Mouse (Mus musculus): ENCODE results near the gene Wfikkn1.
A peak's percentile ranks its signal among the peaks of the same experiment; 100 is the strongest.

Gene Wfikkn1

DNA sequence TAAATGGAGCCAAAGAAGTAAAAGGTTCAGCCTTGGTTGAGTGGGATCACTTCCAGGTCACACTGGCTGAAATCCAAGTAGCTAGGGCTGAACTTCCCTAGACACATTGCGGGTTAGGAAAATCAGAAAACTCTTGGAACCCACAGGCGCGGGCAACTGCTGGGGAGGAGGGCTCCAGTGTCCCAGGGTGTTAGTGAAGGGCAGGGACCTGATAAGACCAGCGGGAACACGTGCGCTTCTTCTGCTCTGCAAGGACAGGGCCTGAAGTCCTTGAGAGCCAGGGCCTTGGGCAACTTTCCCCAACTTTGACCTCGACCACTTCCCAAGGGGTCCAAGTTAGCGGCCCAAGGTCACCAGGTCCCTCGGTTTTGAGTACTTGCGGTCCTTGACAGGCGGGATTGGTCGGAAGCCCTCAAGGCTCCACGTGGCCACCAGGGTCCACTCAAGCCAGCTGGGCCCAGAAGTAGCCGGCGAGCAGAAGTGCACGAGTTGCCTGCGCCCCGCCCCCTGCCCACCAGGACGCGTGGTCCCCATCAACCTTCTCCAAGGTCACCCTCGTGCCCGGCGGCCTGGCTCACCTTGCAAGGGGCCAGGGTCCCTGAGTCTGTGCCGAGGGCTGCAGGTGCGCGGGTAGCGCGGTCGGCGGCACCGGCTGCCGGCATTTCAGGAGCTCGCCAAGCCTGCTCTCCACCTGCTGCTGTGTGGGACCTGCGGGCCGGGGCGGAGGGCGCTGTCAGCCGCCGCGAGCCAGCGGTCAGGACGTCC, 12.6 kb downstream of the Wfikkn1 start:
- DNase-seq: peak; percentile 79

DNA sequence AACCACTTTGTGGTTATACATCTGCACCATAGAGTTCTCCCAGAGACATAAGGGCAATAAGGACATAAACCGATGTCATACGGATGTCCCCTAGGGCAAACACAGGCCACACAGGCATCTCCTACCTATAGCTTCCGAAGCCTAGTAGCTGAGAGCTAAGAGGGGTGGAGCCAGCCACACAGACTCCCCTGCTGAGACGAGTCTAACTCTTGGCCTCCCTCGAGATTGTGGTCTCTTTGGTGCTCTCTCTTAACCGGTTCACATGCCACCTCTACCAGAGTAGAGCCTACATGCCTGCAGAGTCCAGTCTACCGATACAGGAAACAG, 13.2 kb downstream of the Wfikkn1 start:
- no peak for DNase-seq

DNA sequence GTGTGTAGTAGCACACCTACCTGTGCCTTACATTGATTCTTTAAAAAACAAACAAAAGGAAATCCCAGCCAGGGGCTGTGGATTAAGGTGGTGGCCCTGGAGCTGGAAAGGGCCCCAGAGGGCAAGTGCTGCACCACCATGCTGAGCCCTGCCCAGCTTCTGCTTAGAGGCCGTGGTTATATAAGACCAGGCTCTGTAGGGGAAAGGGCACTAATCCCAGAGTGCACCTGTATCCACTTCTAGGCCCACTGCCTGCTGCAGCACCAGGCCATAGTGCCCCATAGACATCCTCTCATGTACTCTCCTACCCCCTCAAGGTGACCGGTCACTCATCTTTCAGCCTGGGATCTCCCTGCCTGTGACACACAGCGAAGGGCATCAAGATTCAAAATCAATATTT, 14.5 kb downstream of the Wfikkn1 start:
- DNase-seq: peak; percentile 75

DNA sequence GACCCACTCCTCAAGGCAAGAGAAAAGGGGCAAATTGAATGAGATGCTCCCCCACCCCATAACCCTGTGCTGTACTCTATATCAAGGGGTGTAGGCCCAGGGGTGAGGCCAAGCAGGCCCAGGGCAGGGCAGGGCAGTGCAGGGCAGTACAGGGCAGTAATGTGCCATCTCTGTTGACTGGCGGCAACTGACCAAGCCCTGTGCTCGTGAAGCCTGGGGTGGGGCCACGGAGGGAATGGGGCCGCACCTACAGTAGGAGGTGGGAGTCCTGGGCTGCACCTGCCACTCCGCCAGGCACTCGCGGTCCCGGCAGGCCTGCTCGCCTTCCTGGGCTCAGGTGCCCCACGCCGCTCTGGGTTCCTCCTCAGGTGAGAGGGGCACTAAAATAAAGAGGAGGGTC, 15.4 kb downstream of the Wfikkn1 start:
- no peak for DNase-seq

DNA sequence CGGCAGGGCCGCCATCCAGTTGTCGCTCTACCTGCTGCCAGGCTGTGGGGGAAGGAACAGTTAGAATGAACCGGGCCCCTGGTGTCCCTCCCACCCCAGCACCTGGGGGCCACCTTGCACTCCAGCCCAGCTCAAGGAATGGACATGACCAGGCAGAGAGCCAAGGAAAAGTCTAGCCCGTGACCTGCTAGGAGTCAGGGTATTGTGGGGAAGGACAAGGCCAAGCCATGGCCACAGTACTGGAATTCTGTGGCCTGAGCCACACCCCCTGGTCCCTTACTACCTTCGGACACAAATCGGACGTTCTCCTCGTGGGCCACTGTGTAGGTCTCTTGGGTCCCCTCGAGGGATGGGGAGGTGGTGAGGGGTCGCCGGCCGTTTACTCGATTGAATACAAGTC, 16.3 kb downstream of the Wfikkn1 start:
- peak; percentile 60 for DNase-seq

DNA sequence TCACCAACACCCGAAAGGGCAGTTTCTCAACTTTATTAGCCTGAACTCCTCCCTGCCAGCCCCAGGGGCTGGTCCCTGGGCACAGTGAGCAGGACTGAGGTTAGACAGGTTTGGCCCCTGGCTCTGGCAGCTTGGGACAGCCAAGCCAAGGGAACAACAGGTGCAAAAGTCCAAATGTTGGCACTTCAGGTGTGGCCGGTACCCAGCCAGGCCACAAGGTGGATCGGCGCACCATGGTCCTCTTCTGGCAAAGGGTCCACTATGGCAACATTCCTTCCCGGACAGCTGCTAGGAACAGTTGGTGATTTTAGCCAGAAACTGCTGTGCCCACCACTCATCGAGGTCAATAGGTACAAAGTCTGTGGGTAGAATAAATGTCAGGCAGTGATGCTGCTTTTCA, 17.0 kb downstream of the Wfikkn1 start:
- DNase-seq: peak; percentile 69

DNA sequence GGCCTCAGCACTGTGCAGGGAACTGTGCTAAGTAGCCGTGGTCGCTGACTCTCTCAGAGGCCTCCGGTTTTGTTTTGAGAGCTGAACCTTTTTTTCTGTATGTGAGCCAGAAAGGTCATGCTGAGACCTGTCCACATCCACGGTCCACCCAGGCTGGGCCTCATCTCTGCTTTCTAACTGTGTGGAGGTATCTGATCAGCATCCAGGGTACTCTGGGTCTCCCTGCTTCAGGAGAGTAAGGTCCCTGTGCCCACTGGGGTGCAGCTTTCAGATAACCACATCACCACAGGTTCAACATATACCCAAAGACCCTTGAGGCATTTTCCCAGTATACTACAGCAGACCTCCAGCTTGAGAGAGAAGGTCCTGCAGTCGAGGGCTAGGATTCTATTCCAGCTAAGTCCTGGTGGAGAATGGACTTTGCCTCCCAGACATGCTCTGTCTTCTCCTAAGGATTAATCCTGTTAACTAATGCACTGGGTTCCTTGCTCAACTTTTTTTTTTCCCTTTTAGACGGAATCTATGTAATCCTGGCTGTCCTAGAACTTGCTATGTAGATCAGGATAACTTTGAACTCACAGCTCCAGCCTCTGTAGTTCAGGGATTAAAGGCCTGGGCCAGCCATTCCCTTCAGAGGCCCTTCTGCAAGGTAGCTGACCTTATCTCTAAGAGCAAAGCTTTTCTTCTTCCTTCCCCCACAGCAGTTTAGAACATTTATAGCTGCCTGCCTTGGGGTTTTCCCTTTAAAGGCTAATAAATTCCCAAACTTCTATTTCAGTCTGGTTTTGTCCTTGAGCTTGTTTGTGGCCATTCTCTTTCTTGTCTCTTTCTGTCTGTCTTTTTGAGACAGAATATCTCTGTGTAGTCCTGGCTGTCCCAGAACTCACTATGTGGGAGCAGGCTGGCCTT, 18.7 kb downstream of the Wfikkn1 start:
- no peak for DNase-seq

DNA sequence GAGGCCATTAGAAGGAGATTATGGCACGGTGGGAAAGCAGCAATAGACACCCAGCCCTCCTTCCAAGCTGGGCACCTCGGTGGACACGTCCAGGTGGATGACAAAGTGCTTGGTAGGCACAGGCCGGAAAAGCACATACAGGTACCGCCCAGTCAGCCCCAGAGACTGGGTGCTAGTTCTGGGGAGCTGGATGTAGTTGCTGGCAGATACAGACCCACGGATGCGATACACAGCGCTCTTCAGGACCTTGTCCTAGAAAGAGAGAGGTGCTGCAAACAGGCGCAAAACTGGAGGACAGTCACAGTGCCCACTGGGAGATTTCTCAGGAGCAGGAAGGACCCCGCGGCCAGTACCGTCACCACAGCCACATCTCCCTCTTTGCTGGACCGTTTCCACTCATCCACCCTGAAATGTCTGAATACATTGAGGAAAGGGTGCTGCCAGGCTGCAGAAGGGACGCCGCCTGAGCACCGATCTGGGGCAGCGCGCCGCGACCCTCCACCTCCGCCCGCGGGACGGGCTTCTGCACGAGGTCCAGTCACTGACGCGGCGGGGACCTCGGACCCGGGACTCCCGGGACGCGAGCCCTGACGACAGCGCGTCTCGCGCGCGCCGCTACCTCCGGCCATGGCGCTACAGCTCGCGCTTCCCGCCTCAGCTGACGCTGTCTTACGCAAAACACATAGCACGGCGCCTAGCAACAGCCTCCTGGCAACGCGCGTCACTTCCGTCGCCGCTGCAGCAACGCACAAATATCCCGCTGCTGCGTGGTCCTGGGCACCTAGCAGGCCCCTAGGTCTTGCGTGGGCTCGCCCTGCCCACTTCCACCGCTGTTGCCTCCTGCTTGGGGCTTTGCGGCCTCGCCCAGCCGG, 19.6 kb downstream of the Wfikkn1 start, which contains the start of gene Wdr90:
Gene Wdr90 (minus strand): TSS at position 670 of the 872 bp plus-strand sequence.
- DNase-seq: peak; percentile 92

DNA sequence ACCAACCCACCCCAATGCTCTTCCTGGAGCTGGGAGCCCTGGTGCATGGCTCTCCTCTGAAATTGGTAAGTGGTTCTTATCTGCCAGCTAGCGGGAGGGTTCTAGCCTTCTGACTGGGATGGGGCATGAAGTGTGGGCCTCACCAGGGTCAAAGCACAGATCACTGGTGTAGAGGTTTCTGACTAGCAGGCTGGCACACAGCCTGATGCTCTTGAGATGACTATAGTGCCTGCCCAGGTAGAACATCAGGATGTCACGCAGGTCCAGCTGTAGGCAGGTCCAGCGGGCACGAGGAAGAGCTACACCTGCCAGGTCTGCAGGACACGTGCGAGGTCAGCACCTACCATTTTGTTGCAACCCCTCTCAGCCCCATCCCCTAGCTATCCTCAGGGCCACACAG, 20.4 kb downstream of the Wfikkn1 start:
- DNase-seq: no peak

DNA sequence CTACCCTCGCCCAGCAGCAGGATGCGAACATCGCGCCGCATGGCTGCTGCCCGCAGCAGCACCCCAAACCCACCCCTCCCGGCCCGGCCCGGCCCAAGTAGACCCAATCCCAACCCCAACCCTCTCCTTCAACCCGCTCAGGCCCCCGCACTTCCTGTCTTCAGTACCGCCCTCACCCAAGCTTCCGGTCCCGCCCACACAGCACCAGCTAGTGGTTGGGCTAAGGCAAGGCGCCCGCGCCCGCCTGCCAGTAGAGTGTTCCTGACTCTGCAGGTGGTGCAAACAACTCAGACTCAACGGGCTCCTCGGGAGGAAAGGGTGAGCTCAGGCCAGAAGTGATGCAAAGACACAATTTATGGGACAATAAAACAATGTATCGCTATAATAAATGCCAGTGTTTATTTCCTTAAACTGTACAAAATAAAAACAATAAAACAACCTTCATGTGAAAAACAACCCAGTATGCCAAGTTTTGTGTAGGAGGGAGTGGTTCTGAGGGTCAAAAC, 36.2 kb downstream of the Wfikkn1 start, which contains the start of gene Rhot2:
Gene Rhot2 (minus strand): TSS at position 456 of the 506 bp plus-strand sequence.
- peak; percentile 95 for DNase-seq

DNA sequence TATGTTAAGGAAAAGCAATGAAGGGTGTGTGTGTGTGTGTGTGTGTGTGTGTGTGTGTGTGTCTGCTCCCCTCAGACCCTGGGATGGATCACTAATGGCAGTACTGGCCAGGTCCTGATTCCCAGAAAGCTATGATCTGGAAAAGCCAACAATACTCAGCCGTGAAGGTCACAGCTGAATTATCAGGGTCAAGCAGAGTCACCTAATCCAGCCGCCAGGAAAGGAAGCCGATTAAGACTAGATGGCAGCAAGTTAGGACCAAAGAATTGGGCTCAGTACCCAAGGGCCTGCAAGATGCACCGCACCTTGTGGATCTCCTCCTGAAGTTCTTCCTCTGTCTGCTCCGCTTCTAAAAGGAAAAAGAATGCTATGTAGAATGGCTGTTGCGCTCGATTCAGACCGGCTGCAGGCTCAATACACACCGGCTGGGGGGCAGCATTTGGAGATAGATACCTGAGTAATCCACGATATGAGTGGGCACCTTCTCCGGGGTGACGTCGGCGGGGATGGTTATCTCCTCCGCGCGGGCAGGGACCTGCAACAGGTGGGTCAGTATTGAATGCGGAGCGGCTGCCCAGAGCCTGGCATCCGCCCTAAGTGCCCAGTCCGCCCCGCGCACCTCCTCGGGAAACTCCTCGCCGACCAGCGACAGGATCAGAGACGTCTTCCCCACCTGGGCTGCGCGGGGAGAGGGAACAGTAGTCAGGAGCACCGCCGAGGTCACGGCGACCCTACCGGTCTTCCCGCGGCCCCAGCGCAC, 36.8 kb downstream of the Wfikkn1 start:
- DNase-seq: peak; percentile 44

DNA sequence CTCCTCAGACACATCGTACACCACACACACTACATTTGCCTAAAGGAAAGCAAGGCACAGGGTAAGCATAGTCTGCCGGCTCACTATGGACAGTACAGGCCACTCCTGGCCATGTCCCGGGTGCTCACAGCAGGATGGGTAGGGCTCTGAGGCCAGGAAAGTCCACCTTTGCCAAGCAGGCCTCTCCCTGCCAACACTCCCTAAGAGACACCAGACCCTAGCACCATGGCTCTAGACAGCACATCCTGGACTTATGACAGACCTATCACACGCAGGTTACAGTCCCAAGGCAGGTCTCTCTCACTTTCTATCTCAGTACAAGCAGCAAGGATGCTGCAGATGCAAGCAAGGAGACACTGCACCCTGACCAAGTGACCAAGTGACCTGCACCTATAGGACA, 37.5 kb downstream of the Wfikkn1 start:
- no peak for DNase-seq

DNA sequence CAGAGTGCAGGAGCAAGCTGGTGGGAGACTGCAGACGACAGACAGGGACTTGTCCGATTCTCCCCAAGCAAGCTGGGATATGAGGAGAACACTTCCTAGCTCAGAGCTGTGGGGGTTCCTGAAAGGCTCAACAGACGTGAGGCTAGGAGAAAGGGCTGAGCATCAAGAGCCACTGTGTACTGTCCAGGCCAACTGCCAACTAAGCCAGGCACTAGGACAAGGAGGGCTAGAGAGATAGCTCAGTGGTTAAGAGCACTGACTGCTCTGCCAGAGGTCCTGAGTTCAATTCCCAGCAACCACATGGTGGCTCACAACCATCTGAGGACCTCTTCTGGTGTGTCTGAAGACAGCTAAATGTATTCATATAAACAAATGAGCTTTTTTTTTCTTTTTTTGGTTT, 38.1 kb downstream of the Wfikkn1 start:
- DNase-seq: no peak

DNA sequence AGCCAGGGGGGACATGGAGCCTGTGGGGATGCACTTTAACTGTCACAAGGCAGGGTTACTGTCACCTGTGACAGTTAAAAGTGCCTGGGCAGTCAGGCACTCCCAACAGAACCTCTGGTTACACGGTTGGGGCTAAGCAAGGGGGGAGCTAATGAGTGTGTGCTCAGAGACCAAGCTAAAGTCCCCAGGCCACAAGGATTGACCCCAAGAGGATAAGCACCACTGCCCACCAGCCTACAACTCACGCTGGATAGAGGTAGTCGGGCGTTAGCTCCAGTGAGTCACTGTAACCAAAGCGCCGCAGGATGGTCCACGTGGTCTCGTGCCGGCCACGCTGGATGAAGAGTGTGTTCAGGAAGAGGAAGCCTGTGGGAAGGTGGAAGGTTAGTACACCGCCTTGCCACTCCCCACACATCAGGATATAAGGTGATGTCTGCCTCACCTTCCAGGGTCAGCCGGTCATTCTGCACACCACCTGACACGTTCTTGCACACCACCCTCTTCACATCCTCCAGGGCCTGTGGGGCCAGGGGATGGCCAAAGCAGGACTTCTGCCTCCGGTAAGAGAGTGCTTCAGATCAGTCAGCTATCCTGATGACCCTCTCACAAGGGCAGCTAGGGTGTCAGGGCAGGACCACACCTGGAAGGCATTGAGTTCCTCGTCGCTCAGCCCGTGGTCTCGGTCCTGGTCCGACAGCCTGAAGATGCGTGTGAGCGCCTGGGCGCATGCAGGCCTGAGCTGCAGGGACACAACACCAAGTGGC, 39.4 kb downstream of the Wfikkn1 start, which contains the start of gene Gm20683:
Gene Gm20683 (minus strand): TSS at position 647 of the 764 bp plus-strand sequence.
- no peak for DNase-seq

DNA sequence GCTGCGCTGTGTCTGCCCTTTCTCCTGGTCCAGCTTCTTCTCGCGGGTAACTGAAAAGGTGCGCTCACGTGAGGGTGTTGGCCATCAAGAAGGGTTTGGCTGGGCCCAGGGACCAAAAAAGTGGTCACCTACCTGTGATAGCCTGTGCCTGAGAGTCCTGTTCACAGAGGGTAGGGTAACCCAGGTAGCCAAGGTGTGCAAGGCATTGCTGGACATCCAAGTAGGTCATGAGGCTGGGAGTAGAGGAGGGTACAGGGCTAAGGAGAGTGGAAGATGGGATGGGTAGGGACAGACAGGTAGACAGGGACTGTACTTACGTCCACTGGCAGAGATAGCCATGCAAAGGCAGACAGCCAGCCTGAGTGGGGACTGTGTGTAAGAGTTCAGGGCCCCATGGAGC, 40.1 kb downstream of the Wfikkn1 start:
- no peak for DNase-seq

DNA sequence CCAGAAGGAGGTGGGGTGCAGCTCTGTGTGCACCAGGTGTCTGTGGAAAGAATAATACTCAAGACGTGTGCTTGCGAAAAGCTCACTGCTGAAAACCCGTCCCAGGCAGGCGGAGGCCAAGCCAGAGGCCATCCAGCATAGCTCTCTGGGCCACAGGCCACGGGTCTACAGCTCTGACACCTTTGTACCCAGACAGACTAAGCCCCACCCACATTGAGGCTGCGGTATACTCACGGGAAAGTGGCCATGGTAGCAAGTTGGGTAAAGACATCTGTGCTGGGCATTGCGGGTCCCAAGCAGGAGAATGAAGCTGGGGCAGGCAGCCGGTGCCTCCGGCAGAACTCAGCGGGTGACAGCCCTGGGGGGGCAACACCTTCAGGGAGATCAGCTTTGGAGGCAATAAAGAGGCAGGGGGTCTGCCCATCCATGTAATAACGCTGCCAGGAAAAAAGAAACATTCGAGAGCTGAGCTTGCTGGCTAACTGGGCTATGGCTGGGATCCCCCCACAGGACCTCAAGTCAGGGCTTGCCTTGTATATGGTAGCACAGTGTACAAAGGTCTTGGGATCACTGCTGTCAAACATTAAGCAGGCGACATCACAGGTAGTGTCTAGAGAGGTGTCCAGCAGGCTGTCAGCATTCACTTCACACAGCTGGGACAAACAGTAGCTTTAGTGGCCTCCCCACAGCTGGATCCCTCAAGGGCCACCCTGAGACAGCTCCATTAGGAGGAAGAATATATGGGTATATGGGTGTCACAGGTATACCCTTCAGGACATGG, 41.0 kb downstream of the Wfikkn1 start:
- peak; percentile 74 for DNase-seq

DNA sequence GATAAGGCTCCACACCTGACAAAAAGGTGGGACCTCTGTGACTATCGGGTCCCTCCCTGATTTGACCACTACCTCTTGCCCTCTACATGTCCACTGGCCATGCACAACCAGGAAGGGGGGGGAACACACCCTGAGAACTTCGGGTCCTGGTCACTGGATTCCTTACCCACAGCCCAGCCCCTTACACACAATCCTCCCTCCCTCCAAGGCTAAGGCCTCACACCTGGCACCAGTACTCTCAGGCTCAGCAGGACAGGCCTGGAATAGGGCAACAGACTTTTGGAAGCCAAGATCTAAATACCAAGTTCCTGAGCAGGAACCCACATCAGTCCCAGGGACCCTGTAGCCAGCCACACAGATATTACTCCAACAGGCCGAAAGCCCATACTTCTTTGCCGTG, 41.8 kb downstream of the Wfikkn1 start:
- DNase-seq: no peak

DNA sequence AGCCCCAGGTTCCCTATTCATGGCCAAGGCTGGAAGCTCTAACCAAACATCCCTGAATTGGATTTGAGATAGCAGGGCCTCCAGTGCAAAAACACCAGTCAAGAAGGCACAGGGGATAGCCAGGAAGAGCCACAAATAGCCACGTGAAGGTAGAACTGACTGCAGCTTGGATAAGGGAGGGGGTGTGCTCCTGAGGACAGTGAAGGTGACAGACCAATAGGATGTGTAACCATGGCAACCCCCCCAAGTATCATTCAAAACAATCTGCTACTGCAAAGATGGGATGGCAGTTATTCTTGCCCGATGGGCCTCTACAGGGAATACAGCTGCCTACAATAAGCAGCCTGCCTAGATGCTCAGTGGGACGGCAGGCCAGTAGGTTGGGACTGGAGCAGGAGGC, 43.1 kb downstream of the Wfikkn1 start:
- no peak for DNase-seq

DNA sequence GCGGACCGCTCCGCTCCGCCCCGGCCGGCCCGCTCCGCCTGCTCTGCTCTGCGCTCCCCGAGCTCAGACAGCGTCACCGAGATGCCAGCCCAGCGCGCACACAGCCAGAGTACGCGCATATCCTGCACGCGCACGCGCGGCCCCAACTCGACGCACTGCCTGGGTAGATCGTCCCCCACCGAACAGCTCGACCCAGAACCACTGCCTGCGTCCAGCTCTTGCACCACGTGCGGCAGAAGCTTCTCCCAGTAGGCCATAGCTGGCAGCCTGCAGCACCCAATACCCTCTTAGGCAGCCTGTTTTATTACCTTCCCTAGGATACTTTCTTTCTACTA, 43.6 kb downstream of the Wfikkn1 start, which contains the start of gene Rhbdl1:
Gene Rhbdl1 (minus strand): TSS at position 220 of the 335 bp plus-strand sequence.
- peak; percentile 75 for DNase-seq

DNA sequence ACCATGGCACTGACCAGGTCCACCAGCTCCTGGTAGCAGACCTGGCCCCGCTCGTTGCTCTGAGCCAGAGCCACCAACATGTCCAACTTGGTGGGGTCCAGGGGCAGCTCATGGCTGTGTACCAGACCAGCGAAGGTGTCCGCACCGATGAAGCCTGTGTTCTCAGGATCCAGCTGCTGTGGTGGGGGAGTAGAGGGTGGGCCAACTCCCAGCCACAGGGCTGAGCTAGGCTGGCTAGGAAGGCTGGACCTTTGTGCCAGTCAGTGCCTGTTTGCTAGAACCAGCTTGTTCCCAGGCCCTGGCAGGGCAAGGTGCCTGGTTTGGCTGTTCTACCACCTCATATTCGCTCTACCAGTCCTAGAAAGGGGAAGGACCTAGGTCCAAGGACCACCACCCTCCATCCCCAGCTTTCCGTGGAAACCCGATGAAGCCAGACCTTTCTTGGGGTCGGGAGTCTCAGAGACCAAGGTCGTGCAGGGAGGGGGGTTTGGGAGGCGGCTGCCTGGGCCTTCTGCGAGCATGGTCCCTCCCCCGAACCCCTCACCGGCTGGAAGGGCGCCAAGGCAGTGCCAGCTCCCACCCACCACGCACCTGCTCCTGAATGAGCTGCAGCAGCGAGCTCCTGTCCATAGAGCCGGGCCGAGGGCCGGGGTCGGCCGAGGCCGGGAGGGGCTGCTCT, 44.1 kb downstream of the Wfikkn1 start:
- DNase-seq: peak; percentile 60
